Comparison of ENCODE assay signal across 7 mouse cellular contexts in the genomic region with DNA sequence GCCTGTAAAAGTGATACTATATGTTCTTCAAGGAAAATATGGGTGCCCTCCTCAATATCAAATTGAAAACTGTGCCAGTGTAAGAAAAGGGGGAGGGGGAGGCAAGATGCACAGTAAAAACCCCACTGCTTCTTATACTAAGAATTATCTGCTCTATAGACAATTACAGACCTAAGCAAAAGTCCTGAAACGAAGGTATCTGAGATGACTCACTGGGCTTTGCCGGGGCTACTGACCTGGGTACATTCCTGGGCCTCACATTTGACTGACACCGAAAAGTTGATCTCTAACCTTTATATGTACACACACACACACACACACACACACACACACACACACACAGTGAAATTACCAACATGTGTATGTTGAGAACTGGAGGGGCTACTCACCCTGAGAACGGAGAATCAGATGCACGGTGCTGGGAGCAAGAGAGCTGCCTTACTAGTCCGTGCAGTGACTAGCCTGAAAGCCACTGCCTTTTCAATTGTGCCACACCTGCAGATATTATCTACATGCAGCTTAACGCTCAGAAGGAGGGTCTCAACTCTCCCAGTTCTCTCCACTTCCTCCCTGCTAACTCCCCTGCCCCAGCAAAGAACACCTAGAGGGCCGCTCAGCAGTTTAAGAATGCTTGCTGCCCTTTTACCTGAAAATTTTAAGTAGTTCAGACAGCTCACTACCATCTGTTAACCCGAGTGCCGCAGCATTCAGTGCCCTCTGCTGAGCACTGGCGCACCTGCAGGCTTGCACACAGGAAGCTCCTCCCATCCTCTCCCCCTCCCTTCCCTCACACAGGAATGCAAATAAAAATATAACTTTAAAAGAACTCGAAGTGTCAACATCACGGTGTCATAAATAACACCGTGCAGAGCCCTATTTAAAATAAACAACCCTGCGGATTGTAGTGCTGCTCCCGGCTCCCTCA. TPM values are rescaled to one million over a fixed set of nuclear protein-coding genes. Genes with fewer than 3 reads are reported as not detected.
DNase-seq lines count a peak whose midpoint lies in the region; ATAC-seq lines count a peak whose summit lies in the region.

No protein-coding gene starts in this region.

- peak overlapping the region; percentile 42 for H3K4me3 ChIP-seq in embryonic facial prominence, embryonic 11.5 days (ENCODE audit: low read depth, low read length)
- peak overlapping the region; percentile 57 for H3K4me3 ChIP-seq in limb, embryonic 10.5 days
- peak overlapping the region; percentile 41 for H3K4me3 ChIP-seq in midbrain, embryonic 12.5 days

- H3K27me3 ChIP-seq in embryonic facial prominence, embryonic 11.5 days (ENCODE audit: control insufficient read depth, insufficient read depth, low read length), result no peaks in the 10 kb centered on the region
- H3K27me3 ChIP-seq in limb, embryonic 10.5 days (ENCODE audit: low read depth, poor library complexity, severe bottlenecking), result no peaks in the 10 kb centered on the region
- no peaks in the 10 kb centered on the region for H3K27me3 ChIP-seq in midbrain, embryonic 12.5 days

- WGBS in embryonic facial prominence, embryonic 11.5 days, result 20% methylated on average over 16 of the region's 16 CpGs
- WGBS in limb, embryonic 10.5 days, result 27% methylated on average over 16 of the region's 16 CpGs
- WGBS in midbrain, embryonic 12.5 days, result 20% methylated on average over 16 of the region's 16 CpGs

- H3K9me3 ChIP-seq in embryonic facial prominence, embryonic 11.5 days (replicated peaks; ENCODE audit: control insufficient read depth, low read length), result no peaks in the 10 kb centered on the region
- no peaks in the 10 kb centered on the region for H3K9me3 ChIP-seq in limb, embryonic 10.5 days (replicated peaks)
- no peaks in the 10 kb centered on the region for H3K9me3 ChIP-seq in midbrain, embryonic 12.5 days

- no peaks in the 10 kb centered on the region for H3K36me3 ChIP-seq in embryonic facial prominence, embryonic 11.5 days (replicated peaks; ENCODE audit: control insufficient read depth, insufficient read depth, low read depth, low read length)
- H3K36me3 ChIP-seq in limb, embryonic 10.5 days, result no peaks in the 10 kb centered on the region
- H3K36me3 ChIP-seq in midbrain, embryonic 12.5 days, result no peaks in the 10 kb centered on the region

- DNase-seq in adrenal gland, postnatal 14 days, result peak; percentile 86
- DNase-seq in embryonic facial prominence, embryonic 11.5 days (ENCODE audit: low spot score), result peak; percentile 80
- peak; percentile 99 for DNase-seq in heart, adult 11 months
- peak; percentile 95 for DNase-seq in kidney, adult 11 months
- peak; percentile 71 for DNase-seq in limb, embryonic 10.5 days (ENCODE audit: low spot score)
- peak; percentile 76 for DNase-seq in spleen, adult 12 weeks (ENCODE audit: low spot score)

- peak; percentile 89 for ATAC-seq in embryonic facial prominence, embryonic 11.5 days (replicated peaks; ENCODE audit: insufficient number of reproducible peaks, low FRiP score, low TSS enrichment, low read depth)
- ATAC-seq in midbrain, embryonic 12.5 days (ENCODE audit: low FRiP score, low read depth), result peak; percentile 95

- H3K4me2 ChIP-seq in embryonic facial prominence, embryonic 11.5 days (ENCODE audit: low read depth, low read length), result peak overlapping the region; percentile 64
- H3K4me2 ChIP-seq in midbrain, embryonic 12.5 days (replicated peaks), result peak overlapping the region; percentile 55

- peak overlapping the region; percentile 22 for H3K9ac ChIP-seq in embryonic facial prominence, embryonic 11.5 days (replicated peaks; ENCODE audit: low read length)
- 0 out of 2 replicates have a peak overlapping the region, but pooled peaks have one; percentile 46 for H3K9ac ChIP-seq in midbrain, embryonic 12.5 days (replicated peaks)

- H3K27ac ChIP-seq in embryonic facial prominence, embryonic 11.5 days (replicated peaks; ENCODE audit: low read depth, low read length), result no peak overlapping the region
- 0 out of 2 replicates have a peak overlapping the region, but pooled peaks have one; percentile 19 for H3K27ac ChIP-seq in limb, embryonic 10.5 days
- no peak overlapping the region for H3K27ac ChIP-seq in midbrain, embryonic 12.5 days (replicated peaks)

- H3K4me1 ChIP-seq in embryonic facial prominence, embryonic 11.5 days (ENCODE audit: control insufficient read depth, insufficient read depth, low read length), result no peaks in the 10 kb centered on the region
- peaks cover 4% of the 10 kb centered on the region for H3K4me1 ChIP-seq in limb, embryonic 10.5 days
- 0 out of 2 replicates have a peak, but pooled peaks cover 3% of the 10 kb centered on the region for H3K4me1 ChIP-seq in midbrain, embryonic 12.5 days

RNA-seq across cellular contexts. Expression of a gene that starts 37.6 kb away (rescaled TPM):
- total RNA-seq in adrenal gland, postnatal 14 days (2021), result 0.56 and 4.0 TPM in 2 replicates
- polyA plus RNA-seq in embryonic facial prominence, embryonic 11.5 days (2014; fragmentation: Nextera tagmentation; extraction: Ambion mirVana), result 0.27 and 0.29 TPM in 2 replicates
- polyA plus RNA-seq in limb, embryonic 10.5 days (2016; fragmentation: Nextera tagmentation; extraction: Ambion mirVana), result 0.16 TPM in 1 of 2 replicates, not detected in the other
- polyA plus RNA-seq in midbrain, embryonic 12.5 days (2016; fragmentation: Nextera tagmentation; extraction: Ambion mirVana), result not detected in 2 replicates

RNA-seq across cellular contexts. Expression of a gene that starts 57.2 kb away (rescaled TPM):
- 86.4 and 109 TPM in 2 replicates for total RNA-seq in adrenal gland, postnatal 14 days (2021)
- polyA plus RNA-seq in embryonic facial prominence, embryonic 11.5 days (2014; fragmentation: Nextera tagmentation; extraction: Ambion mirVana), result not detected in 2 replicates
- polyA plus RNA-seq in limb, embryonic 10.5 days (2016; fragmentation: Nextera tagmentation; extraction: Ambion mirVana), result not detected in 2 replicates
- polyA plus RNA-seq in midbrain, embryonic 12.5 days (2016; fragmentation: Nextera tagmentation; extraction: Ambion mirVana), result 0.14 TPM in 1 of 2 replicates, not detected in the other
